Mouse (Mus musculus): ENCODE measurements around the gene Lgals1. TPM values are rescaled to one million over a fixed set of nuclear protein-coding genes. Genes with fewer than 3 reads are reported as not detected.
A peak's percentile ranks its signal among the peaks of the same experiment; 100 is the strongest.

Gene Lgals1
- total RNA-seq, 2 experiments from 2014 or later, result 197 to 272 TPM

DNA sequence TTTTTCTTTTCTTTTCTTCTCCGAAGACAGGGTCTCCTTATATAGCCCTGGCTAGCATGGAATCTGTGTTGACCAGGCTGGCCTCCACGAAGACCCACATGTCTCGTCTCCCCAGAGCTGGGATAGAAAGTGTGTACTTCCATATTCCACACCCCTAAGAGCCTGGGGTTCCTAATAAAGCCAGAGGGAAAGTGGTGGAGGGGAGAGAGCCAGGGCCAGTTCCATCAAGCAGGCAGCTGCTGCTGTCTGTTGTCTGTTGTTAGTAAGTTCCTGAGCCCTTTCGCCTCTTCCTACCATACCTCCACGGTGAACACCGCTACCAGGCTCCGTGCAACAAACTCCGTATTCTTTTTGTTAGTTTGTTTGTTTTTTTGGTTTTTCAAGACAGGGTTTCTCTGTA, 2.0 kb downstream of the Lgals1 start:
- no peak for DNase-seq
- H3K4me3 ChIP-seq, result peak overlapping the region; percentile 80
- TF ChIP-seq CTCF (IDR thresholded peaks at IDR 0.05), result no peak
- intact Hi-C loops (cut with DNase I), result no loop called here
- peak overlapping the region; percentile 95 for H3K27ac ChIP-seq

DNA sequence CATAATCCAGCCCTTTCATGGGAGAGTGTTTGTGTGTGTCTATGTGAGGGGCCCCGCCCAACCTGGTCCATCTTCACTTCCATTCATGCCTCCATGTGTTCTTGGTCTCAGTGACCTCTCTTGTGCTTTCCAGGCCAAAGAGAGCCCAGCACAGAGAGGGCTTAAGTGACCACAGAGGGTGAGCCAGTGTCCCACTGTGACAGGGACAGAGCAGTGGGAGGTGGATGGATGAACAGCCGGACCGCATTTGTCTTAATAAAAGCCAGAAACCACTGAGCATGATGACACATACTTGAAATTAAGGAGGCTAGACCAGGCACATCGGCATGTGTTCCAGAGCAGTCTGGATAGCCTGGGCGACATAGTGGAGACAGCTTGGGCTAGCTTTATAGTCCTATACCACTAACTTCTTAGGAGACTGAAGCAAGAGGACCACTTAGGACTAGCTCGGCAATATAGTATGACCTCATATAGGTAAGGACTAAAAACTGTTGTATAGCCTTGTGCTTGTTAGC, 3.7 kb downstream of the Lgals1 start:
- no peak for DNase-seq
- intact Hi-C loops (cut with DNase I), result loop anchor here (1.0 kb wide), 1 partner anchor 15 kb away; no protein-coding TSS in a partner anchor
- H3K4me3 ChIP-seq, result no peak overlapping the region
- no peak for TF ChIP-seq CTCF (IDR thresholded peaks at IDR 0.05)
- H3K27ac ChIP-seq, result no peak overlapping the region

DNA sequence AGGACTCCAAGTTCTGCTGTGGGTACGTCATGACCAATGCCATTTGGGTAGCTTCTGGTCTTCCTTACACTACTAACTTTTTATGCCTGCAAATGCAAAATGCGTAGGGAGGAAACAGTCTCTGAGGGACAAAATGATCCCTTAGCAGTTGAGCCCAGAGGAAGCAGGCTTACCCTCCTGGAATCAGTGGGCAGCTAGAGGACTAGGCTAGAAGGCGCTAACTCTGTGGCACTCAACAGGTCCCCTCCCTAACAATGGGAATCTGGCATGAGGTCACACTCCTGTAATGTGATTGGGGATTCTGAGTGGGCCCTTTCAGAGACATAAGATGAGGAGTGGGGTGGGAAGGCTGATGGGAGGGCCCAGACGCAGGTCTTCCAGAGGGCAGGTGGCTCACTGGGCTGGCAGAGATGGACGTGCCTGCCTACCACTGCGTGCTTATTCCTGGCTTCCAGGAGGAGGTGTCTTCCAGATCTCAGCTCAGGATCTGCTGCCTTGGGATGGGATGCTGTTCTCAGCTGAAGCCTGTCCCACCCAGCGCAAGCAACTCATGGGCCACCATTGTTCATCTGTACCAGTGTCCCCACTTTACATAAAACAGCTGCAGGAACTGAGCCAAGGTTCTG, 4.4 kb downstream of the Lgals1 start:
- TF ChIP-seq CTCF (IDR thresholded peaks at IDR 0.05), result no peak
- H3K27ac ChIP-seq, result peak overlapping the region; percentile 28; the same call in 1 of the 2 replicates
- H3K4me3 ChIP-seq, result no peak overlapping the region
- no peak for DNase-seq
- intact Hi-C loops (cut with DNase I), result loop anchor here (1.0 kb wide), 1 partner anchor 16 kb away; no protein-coding TSS in a partner anchor

DNA sequence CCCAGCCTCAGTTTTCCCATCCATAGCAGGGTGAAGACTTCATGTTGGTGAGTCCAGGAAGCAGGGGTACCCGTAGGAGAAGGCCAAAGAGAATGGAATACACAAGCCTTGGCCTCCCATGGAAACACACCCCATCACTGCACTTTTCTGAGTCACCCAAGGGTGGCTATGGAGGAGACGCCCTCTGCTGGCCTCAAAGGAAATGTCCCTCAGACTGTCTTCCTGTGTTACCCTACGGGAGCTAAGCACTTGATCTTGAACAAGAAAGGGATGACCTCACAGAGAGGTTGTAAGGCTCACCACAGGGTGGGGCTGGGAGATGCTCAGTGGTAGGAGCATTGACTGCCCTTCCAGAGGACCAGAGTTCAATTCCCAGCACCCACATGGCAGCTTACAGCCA, 5.1 kb downstream of the Lgals1 start:
- intact Hi-C loops (cut with DNase I), result no loop called here
- H3K27ac ChIP-seq, result peak overlapping the region; percentile 28; the same call in 1 of the 2 replicates
- no peak overlapping the region for H3K4me3 ChIP-seq
- DNase-seq, result peak; percentile 68
- TF ChIP-seq CTCF (IDR thresholded peaks at IDR 0.05), result peak; percentile 86

DNA sequence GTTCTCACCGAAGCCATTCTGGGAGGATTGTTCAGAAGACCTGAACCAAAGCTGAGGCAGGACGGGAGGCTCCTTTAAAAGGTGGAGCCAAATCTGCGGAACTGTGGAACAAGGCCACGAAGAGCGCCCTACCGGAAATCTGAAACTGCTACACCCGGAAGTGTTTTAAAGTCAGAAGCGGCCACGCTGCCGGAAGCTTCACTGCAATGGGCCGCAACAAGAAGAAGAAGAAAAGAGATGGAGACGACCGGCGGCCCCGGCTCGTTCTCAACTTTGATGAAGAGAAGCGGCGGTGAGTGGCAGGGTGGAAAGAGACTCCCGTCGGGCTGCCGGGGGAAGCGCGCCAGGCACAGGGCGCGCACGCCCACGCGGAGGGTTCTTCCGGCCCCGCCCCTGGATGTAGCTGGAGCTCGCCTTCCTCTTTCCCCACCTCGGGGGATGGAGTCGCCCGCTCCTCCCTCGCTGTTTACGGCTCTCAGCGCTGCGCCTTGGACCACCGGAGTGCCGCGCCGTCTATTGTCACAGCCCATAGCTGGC, 8.3 kb downstream of the Lgals1 start, which contains the start of gene Nol12:
Gene Nol12, plus strand, starts transcription at position 150 of the 537 bp plus-strand sequence.
- Histone ChIP-seq H3K4me3 (peak within 1 kb of the TSS; percentile 95), H3K27ac (peak within 1 kb of the TSS; percentile 94)
- intact Hi-C loops (cut with DNase I), result no loop called here
- peak; percentile 84 for DNase-seq
- no peak for TF ChIP-seq CTCF (IDR thresholded peaks at IDR 0.05)

DNA sequence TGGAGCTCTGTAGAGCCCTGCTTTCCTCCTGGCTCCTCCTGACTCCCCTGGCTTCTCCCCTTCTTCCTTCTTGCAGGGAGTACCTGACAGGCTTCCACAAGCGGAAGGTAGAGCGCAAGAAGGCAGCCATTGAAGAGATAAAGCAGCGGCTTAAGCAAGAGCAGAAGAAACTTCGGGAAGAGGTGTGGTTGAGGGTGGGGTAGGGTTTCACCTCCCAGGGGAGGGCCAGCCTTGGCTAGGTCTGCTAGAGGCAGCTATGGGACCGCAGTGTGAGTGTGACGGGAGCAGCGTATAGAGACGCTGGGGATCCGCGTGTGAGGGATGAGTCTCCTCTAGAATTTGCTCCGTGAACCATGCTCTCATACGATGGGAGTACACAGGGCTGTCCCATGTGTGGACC, 9.9 kb downstream of the Lgals1 start:
- no peak for TF ChIP-seq CTCF (IDR thresholded peaks at IDR 0.05)
- DNase-seq, result no peak
- intact Hi-C loops (cut with DNase I), result no loop called here
- H3K4me3 ChIP-seq, result no peak overlapping the region
- H3K27ac ChIP-seq, result no peak overlapping the region

DNA sequence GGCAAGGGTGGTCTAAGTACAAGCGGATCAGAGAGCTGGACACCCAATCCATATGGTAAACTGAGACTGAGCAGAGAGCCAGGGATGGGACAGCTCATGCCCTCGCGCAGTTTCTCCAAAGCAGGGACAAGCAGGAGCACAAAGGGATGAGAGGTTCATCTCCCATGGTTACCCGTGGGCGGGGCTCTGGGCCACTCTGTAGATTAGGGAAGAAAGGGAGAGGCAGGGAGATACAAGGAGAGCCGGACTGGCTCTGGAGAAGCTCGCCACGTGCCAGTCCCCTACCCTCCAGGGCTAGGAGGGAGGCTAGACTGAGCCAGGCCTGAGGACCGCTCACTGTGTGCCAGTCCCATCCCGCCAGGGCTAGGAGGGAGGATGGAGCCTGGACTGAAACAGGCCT, 10.8 kb downstream of the Lgals1 start:
- no peak overlapping the region for H3K27ac ChIP-seq
- intact Hi-C loops (cut with DNase I), result no loop called here
- no peak overlapping the region for H3K4me3 ChIP-seq
- no peak for DNase-seq
- TF ChIP-seq CTCF (IDR thresholded peaks at IDR 0.05), result no peak

DNA sequence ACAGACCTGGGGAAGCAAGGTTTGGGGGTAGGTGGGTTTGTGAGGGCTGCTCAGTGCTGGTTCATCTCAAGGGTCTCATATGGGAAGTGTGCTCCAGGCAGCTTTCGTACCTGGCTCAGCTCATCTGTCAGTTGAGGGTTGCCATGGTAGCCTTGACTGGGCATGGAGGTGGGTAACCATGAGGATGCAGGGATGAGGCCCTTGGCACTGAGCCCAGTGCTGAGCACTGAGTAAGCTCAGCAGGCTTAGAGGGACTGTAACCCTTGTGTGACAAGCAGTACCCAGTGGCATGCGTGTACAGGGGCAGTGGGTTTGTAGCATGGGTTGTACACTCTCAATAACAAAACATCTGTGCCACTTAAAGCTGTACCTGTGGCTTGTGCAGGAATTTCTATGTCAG, 11.4 kb downstream of the Lgals1 start:
- TF ChIP-seq CTCF (IDR thresholded peaks at IDR 0.05), result no peak
- Histone ChIP-seq H3K4me3 (no peak overlapping the region), H3K27ac (no peak overlapping the region)
- intact Hi-C loops (cut with DNase I), result no loop called here
- no peak for DNase-seq

DNA sequence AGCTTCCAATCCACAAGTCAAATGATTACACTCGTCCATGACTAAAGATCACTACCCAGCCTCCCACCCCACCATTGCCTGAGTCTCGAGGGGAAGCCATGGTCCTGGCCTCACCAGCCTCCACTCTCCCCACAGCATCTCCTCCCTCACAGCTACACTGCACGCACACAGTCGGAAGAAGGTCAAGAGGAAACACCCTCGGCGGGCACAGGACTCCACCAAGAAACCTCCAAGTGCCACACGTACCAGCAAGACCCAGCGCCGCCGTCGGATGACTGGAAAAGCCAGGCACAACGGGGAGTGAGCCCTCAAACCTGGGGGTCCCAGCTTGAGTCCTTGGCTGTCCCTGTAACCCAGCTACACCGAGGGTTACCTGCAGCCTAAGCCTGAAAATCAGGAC, 13.8 kb downstream of the Lgals1 start:
- intact Hi-C loops (cut with DNase I), result loop anchor here (5.0 kb wide), 1 partner anchor 38 kb away; no protein-coding TSS in a partner anchor

DNA sequence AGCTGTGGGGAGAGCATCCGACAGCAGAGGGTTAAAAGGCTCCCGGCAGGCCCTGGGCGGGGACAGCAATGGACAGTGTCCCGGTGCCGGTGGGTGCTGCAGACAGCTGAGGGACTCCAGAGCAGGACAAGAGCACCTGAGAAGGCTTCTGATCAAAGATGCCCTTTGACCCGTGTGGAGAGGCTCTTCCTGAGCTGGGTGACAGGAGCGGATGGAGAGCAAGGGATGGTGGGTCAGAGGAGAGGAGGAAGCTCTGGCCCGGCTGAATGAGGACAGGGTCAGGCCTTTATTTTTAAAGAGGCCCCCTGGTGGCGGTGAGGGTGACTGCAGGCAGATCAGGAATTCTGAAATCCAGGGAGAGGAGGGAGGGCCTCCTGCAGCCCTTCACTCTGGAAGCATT, 16.1 kb downstream of the Lgals1 start:
- peak; percentile 85 for DNase-seq
- H3K4me3 ChIP-seq, result peak overlapping the region; percentile 66
- H3K27ac ChIP-seq, result peak overlapping the region; percentile 64
- intact Hi-C loops (cut with DNase I), result loop anchor here (1.0 to 5.0 kb wide), 2 partner anchors 26 to 40 kb away; no protein-coding TSS in a partner anchor
- TF ChIP-seq CTCF (IDR thresholded peaks at IDR 0.05), result peak; percentile 92

More for the DNA sequence above, 13.8 kb downstream of the Lgals1 start:
- Histone ChIP-seq H3K27ac (no peak overlapping the region), H3K4me3 (no peak overlapping the region)
- no peak for TF ChIP-seq CTCF (IDR thresholded peaks at IDR 0.05)
- DNase-seq, result no peak

DNA sequence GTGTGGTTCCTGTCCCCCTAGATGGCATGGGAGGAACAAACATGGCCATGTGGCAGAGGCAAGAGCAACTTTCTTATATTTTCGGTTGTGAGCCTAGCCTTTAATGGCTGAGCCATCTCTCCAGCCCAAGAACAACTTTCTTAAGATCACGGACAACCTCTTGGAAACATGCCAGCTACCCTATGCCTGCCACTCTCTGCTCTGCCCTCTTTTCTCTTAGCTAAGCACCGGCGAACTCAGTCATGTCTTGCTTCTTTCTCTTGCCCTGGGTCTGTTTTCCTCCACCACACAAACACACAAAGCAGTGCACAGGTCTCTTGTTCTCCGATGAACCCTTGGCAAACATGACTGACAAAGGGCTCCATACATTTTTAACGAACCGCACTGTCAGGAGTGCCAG, 19.7 kb downstream of the Lgals1 start:
- no peak for TF ChIP-seq CTCF (IDR thresholded peaks at IDR 0.05)
- no peak for DNase-seq
- no peak overlapping the region for H3K4me3 ChIP-seq
- intact Hi-C loops (cut with DNase I), result no loop called here
- H3K27ac ChIP-seq, result no peak overlapping the region

DNA sequence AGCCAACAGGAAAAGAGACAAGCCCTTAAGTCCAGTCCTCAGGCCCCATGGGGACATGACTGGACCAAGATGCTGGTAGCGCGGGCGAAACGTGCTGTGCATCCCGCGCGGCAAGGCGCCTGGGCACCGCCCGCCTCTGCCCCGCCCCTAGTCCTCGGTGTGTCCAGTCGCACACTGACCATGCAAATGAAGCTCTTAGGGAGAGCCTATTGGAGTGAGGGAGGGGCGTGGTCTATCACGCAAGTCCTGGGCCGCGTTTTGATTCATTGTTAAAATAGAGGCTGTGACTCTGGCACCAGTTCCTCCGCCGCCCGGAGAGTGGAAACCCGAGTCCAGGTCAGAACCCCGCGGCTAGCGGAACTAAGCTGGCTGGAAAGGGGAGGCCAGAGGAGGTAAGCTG, 21.1 kb downstream of the Lgals1 start, which contains the start of gene Triobp:
Gene Triobp, plus strand, starts transcription at position 68 of the 400 bp plus-strand sequence.
- peak within 1 kb of the TSS; percentile 61 for H3K4me3 ChIP-seq
- intact Hi-C loops (cut with DNase I), result no loop called here
- TF ChIP-seq CTCF (IDR thresholded peaks at IDR 0.05), result no peak
- H3K27ac ChIP-seq, result no peak within 1 kb of the TSS
- peak; percentile 92 for DNase-seq

DNA sequence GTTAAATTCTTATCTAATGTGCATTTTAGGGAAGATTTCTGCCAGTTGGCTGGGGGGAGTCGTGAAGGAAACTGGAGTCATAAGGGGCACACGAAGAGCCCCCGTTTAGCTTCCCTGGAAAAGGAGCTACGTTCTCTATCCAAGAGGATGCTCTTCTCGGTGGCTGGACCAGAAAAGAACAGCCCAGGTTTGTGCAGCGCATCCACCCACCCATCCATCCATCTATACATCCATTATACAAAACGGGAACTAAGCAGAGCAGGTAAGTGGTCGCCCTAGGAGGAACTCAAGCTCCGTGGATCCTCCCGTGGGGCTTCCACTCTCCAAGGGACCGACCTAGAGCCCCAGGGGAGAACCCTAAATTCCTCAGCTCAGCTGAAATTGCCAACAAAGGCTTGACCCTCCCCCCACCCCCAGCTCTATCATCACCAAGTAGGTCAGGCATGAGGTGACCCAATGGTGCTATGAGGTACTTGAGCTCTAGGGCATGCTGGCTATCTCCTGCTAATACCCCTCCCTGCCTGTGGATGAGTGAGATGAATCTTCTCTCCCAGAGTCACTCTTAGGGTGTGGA, 21.7 kb downstream of the Lgals1 start:
- intact Hi-C loops (cut with DNase I), result no loop called here
- no peak for TF ChIP-seq CTCF (IDR thresholded peaks at IDR 0.05)
- DNase-seq, result no peak
- Histone ChIP-seq H3K27ac (no peak overlapping the region), H3K4me3 (peak overlapping the region; percentile 61)
